ENCODE assay signal across 8 mouse cellular contexts in the genomic region with DNA sequence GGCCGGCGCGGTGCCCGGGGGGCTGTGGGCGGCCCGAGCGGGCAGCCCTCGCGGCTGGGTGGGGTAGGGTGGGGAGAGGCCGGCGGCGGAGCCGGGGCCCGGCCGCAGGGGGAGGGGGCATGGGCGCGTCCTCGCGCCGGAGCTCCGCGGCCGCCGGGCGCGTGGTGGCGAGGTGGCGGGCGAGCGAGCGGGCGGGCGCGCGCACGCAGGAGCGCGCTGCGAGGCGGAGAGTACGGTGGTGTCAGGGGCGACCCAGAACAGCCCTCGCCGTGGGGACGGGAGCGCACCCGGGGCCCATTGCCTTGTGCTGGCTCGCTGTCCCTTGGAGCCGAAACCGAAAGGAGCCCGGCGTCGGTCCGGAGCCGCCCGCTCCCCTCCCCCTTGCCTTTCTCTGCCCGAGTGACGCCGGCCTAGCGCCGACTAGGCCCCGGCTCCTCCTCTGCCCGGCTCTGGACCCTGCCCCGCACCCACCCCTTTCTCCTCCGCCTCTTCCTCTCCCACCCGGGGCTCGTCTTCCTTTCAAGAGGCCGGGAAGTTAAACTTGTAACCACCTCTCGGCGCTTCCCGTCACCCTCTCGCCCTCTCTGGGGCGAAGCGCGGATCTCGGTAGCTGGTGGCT. TPM values are rescaled to one million over a fixed set of nuclear protein-coding genes. Genes with fewer than 3 reads are reported as not detected.
DNase-seq lines count a peak whose midpoint lies in the region; ATAC-seq lines count a peak whose summit lies in the region.

No protein-coding gene starts in this region.

- H3K4me3 ChIP-seq in embryonic facial prominence, embryonic 10.5 days = peak overlapping the region; percentile 81
- H3K4me3 ChIP-seq in limb, embryonic 12.5 days (replicated peaks) = peak overlapping the region; percentile 98
- peak overlapping the region; percentile 67 for H3K4me3 ChIP-seq in midbrain, embryonic 14.5 days (replicated peaks; ENCODE audit: low read depth, low read length)

- ATAC-seq in granulocyte monocyte progenitor cell, adult 5-6 weeks (replicated peaks; ENCODE audit: poor library complexity, severe bottlenecking) = peak; percentile 50
- ATAC-seq in limb, embryonic 12.5 days (ENCODE audit: insufficient number of reproducible peaks, insufficient read depth, low FRiP score, low TSS enrichment, low read depth) = peak; percentile 71
- peak; percentile 69 for ATAC-seq in midbrain, embryonic 14.5 days (ENCODE audit: low FRiP score, low TSS enrichment)

- under 1% methylated on average over 76 of the region's 76 CpGs for WGBS in embryonic facial prominence, embryonic 10.5 days
- WGBS in limb, embryonic 12.5 days = 1% methylated on average over 56 of the region's 76 CpGs
- WGBS in midbrain, embryonic 14.5 days = under 1% methylated on average over 67 of the region's 76 CpGs

- no peaks in the 10 kb centered on the region for H3K27me3 ChIP-seq in embryonic facial prominence, embryonic 10.5 days (replicated peaks; ENCODE audit: low read depth, poor library complexity, severe bottlenecking)
- H3K27me3 ChIP-seq in limb, embryonic 12.5 days = no peaks in the 10 kb centered on the region
- H3K27me3 ChIP-seq in midbrain, embryonic 14.5 days (ENCODE audit: control insufficient read depth, insufficient read depth, low read length) = no peaks in the 10 kb centered on the region

- peak; percentile 73 for DNase-seq in layer of hippocampus, adult 11-12 months (ENCODE audit: low spot score)
- no peak for DNase-seq in layer of hippocampus, adult 9-10 months (ENCODE audit: low spot score)
- DNase-seq in embryonic facial prominence, embryonic 10.5 days (ENCODE audit: low spot score) = peak; percentile 86
- DNase-seq in kidney, adult 11 months = peak; percentile 89
- DNase-seq in midbrain, embryonic 14.5 days = peak; percentile 89
- peak; percentile 70 for DNase-seq in spleen, adult 12 weeks (ENCODE audit: low spot score)

- peak overlapping the region; percentile 96 for H3K9ac ChIP-seq in limb, embryonic 12.5 days (replicated peaks)
- peak overlapping the region; percentile 92 for H3K9ac ChIP-seq in midbrain, embryonic 14.5 days (replicated peaks; ENCODE audit: low read length)

- H3K27ac ChIP-seq in embryonic facial prominence, embryonic 10.5 days (replicated peaks) = peak overlapping the region; percentile 100
- peak overlapping the region; percentile 100 for H3K27ac ChIP-seq in limb, embryonic 12.5 days
- peak overlapping the region; percentile 100 for H3K27ac ChIP-seq in midbrain, embryonic 14.5 days (replicated peaks; ENCODE audit: low read depth, low read length)

- H3K36me3 ChIP-seq in embryonic facial prominence, embryonic 10.5 days (replicated peaks) = peaks cover 40% of the 10 kb centered on the region
- H3K36me3 ChIP-seq in limb, embryonic 12.5 days = peaks cover 15% of the 10 kb centered on the region
- peaks cover 6% of the 10 kb centered on the region; the same call in 1 of the 2 replicates for H3K36me3 ChIP-seq in midbrain, embryonic 14.5 days (ENCODE audit: control insufficient read depth, insufficient read depth, low read length)

- peaks cover 23% of the 10 kb centered on the region for H3K4me1 ChIP-seq in embryonic facial prominence, embryonic 10.5 days
- peaks cover 21% of the 10 kb centered on the region for H3K4me1 ChIP-seq in limb, embryonic 12.5 days (replicated peaks)
- peaks cover 34% of the 10 kb centered on the region for H3K4me1 ChIP-seq in midbrain, embryonic 14.5 days (ENCODE audit: control insufficient read depth, insufficient read depth, low read length)

- no peaks in the 10 kb centered on the region for H3K9me3 ChIP-seq in embryonic facial prominence, embryonic 10.5 days
- H3K9me3 ChIP-seq in limb, embryonic 12.5 days = no peaks in the 10 kb centered on the region
- H3K9me3 ChIP-seq in midbrain, embryonic 14.5 days (ENCODE audit: control insufficient read depth, low read length) = no peaks in the 10 kb centered on the region

- H3K4me2 ChIP-seq in limb, embryonic 12.5 days = peak overlapping the region; percentile 97
- peak overlapping the region; percentile 98 for H3K4me2 ChIP-seq in midbrain, embryonic 14.5 days (ENCODE audit: low read length)

RNA-seq across cellular contexts. Expression of a gene that starts 1.1 kb away (rescaled TPM):
- polyA plus RNA-seq in embryonic facial prominence, embryonic 10.5 days (2016; fragmentation: Nextera tagmentation; extraction: Ambion mirVana) = 539 and 556 TPM in 2 replicates
- 413 and 488 TPM in 2 replicates for total RNA-seq in granulocyte monocyte progenitor cell, adult 5-6 weeks (2014; fragmentation: Nextera tagmentation)
- total RNA-seq in granulocyte monocyte progenitor cell, adult 5-6 weeks (2017) = 457 and 710 TPM in 2 replicates
- polyA plus RNA-seq in limb, embryonic 12.5 days (2016; fragmentation: Nextera tagmentation; extraction: Ambion mirVana) = 476 and 501 TPM in 2 replicates
- polyA plus RNA-seq in midbrain, embryonic 14.5 days (2014; fragmentation: Nextera tagmentation; extraction: Ambion mirVana) = 337 and 443 TPM in 2 replicates

RNA-seq across cellular contexts. Expression of a gene that starts 15.3 kb away (rescaled TPM):
- polyA plus RNA-seq in embryonic facial prominence, embryonic 10.5 days (2016; fragmentation: Nextera tagmentation; extraction: Ambion mirVana) = 74.9 and 81.1 TPM in 2 replicates
- total RNA-seq in granulocyte monocyte progenitor cell, adult 5-6 weeks (2014; fragmentation: Nextera tagmentation) = 47.6 and 60.6 TPM in 2 replicates
- total RNA-seq in granulocyte monocyte progenitor cell, adult 5-6 weeks (2017) = 35.9 and 48.9 TPM in 2 replicates
- polyA plus RNA-seq in limb, embryonic 12.5 days (2016; fragmentation: Nextera tagmentation; extraction: Ambion mirVana) = 74.8 and 77.0 TPM in 2 replicates
- polyA plus RNA-seq in midbrain, embryonic 14.5 days (2014; fragmentation: Nextera tagmentation; extraction: Ambion mirVana) = 55.2 and 67.0 TPM in 2 replicates

RNA-seq across cellular contexts. Expression of a gene that starts 46.4 kb away (rescaled TPM):
- polyA plus RNA-seq in embryonic facial prominence, embryonic 10.5 days (2016; fragmentation: Nextera tagmentation; extraction: Ambion mirVana) = 3.3 and 3.5 TPM in 2 replicates
- total RNA-seq in granulocyte monocyte progenitor cell, adult 5-6 weeks (2014; fragmentation: Nextera tagmentation) = 24.6 and 54.4 TPM in 2 replicates
- 33.6 and 38.8 TPM in 2 replicates for total RNA-seq in granulocyte monocyte progenitor cell, adult 5-6 weeks (2017)
- polyA plus RNA-seq in limb, embryonic 12.5 days (2016; fragmentation: Nextera tagmentation; extraction: Ambion mirVana) = 4.3 and 5.6 TPM in 2 replicates
- 4.3 and 5.9 TPM in 2 replicates for polyA plus RNA-seq in midbrain, embryonic 14.5 days (2014; fragmentation: Nextera tagmentation; extraction: Ambion mirVana)
